Mouse (Mus musculus) CD4-positive helper T cell, adult 2 months (primary cell): ENCODE data around the gene Wscd1.

Experiments used
- DNase-seq: peaks from one replicate; pipeline ENCODE4 v3.0.0-alpha.2; 2012; ENCODE audit warnings: low read depth, missing footprints, low spot score

Wscd1 gene

GRCm38 (mm10) chr11:71769744-71770143, 20.0 kb downstream of the Wscd1 start:
- DNase-seq: no peak

DNA sequence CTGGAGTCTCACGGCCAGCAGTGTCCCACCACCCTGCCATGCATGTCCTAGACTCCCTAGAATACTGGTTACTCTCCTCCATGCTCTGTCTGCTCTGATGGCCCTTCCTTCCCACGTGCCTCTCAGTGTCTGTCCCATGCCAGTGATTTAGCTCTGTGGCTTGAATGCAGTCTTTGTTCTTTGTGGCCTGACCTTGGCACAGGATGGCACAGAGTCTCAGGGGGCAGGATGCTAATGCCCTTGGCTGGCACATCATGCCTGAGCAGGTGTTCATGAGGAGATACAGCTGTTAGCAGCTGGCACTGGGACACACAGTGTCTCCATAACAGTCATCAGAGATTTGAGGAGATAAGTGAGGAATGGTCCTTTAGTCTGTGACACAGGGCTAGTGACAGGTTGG, 20.8 kb downstream of the Wscd1 start:
- no peak for DNase-seq

- DNase-seq: no peak
Observed at GRCm38 (mm10) chr11:71771074-71771473, 21.4 kb downstream of the Wscd1 start.

GRCm38 (mm10) chr11:71772056-71772455, 22.3 kb downstream of the Wscd1 start:
- DNase-seq: no peak

DNA sequence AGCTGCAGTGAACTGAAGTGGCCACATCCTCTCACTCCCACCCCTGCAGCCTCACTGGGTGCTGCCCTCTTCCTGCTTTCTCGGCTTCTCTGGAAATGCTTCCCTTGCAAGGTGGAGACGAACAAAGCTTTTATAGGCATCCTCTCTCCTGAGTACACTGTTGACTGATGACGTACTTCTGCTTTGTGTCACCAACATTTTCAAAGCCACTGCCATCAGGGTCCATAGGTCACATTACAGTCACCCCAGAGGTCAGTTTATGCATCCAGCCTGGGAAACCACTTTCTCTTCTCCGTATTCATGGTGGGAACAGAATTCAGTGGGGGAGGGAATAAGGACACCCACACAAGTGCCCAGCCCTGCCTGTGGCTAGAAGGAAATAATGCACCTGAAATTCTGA, 23.1 kb downstream of the Wscd1 start:
- no peak for DNase-seq

- DNase-seq: no peak
Observed at GRCm38 (mm10) chr11:71773986-71774767, 24.5 kb downstream of the Wscd1 start.

DNA sequence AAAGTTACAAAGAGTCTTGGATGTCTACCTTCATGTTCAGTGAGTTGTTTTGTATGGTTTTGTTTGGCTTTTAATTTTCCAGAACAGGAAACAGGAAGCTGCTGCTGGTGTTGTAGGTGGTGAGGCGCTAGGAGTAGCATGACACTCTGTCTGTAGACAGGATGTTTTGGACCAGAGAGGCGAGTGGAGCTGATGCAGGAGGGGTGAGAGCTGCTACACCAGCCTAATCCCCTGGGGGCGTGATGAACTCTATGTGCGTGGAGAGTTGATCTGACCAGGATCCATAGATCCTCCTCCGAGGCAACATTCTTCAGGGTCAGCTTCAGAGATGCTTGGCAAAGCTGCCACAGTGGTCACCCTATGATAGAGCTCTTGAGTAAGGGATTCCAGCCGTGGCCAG, 25.3 kb downstream of the Wscd1 start:
- DNase-seq: no peak

DNA sequence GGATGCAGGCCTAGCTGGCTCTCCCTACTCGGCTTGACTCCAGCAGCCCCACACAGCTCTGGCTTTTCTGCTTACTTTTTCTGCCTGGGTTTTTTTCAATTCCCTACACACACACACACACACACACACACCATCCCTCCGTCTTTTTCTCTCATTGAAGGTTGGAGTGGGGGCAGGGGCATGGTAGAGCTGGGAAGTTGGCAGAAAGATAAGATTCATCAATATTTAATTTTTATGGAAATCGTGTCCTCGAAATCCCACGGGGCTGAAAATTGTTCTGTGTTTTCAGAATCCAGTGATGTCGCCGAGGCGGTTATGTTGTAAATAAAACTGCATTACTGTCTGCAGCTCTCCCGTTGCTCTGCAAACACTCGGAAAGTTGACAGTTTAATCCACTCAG, 29.9 kb downstream of the Wscd1 start:
- DNase-seq: no peak

DNA sequence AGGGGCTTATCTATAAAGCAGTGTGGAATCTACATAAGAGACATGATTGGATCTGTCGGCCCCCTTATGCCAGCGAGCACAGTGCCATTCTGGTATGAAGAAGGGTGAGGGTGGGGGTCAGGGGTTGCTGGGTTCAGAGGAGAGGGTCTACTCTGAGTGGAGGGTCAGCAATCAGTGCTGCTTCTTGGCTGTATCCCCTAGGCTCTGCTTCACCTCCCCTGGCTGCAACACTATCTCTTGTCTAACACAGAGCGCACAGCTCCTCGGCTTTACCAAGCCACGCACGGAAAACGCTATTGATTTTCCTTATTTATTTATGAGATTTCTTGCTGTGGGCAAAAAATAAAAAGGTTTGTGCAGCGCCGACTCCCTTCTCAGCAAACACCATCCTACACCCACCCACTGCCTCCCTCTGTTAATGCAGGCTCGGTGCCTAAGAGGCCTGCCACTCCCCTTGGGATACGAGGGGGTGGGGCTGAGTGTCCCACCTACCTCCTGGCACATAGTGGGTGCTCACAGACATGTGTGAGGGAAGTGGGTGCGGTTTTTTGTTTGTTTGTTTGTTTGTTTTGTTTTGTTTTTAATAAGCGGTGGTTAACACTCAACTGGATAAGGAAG, 32.1 kb downstream of the Wscd1 start:
- DNase-seq: no peak

DNA sequence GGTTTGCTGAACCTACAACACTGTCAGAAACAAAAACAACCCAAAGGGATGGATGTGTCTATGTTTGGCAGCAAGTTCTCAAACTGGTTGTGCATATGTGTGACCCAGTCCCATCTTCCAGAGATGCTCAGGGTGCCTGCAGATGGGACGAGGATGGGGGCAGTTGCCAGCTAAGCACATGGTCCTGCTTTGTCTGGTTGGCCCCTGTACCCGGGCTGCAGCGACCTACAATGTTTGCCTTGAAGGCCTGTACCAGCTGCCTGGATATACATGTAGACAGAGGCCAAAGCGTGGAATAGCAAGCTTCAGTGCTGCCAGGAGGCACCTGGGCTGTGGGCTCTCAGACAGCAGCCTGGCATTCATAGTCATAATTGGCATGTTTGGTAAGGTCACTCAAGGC, 35.8 kb downstream of the Wscd1 start:
- DNase-seq: no peak

GRCm38 (mm10) chr11:71788209-71788608, 38.5 kb downstream of the Wscd1 start:
- no peak for DNase-seq

- no peak for DNase-seq
Observed at GRCm38 (mm10) chr11:71790227-71790626, 40.5 kb downstream of the Wscd1 start.

DNA sequence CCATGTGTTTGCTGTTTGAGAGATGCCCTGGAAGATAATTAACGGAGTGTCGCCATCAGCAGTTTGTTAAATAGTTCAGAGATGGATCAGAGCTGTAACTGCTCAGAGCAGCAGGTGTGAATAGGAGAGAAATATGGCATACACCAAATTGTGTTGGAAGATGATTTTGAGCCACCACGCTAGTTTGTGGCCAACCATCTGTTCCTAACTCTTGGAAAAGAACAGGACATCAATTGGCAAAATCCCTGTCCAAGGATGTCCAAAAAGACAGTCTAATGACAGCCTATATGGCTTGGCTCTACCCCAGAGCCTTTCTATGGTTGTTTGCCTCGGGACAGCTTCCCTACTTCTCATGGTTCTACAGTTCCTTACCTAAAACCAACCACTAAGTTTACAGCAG, 49.5 kb downstream of the Wscd1 start:
- no peak for DNase-seq

DNA sequence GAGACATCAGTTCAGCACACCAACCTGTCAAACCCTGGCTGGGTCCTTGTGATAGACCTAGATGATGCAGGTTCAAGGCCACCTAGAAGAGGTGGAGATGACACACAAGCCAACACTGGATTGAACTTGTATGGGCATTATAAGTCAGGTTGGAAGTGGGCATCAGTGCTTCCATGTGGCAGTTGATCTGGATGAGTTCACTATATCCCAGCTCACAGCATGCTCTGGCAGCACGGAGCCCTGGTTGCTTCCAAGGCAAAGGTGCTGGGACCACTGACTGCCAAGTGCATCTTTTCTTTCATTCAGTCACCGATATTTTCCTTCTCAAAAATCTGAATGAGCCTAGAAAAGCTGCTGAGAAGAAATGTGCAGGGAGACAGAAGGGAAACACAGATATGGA, 58.8 kb downstream of the Wscd1 start:
- DNase-seq: no peak

- DNase-seq: no peak
Observed at GRCm38 (mm10) chr11:71811828-71812227, 62.1 kb downstream of the Wscd1 start.

GRCm38 (mm10) chr11:71812921-71813320, 63.2 kb downstream of the Wscd1 start:
- no peak for DNase-seq

GRCm38 (mm10) chr11:71814511-71814910, 64.8 kb downstream of the Wscd1 start:
- no peak for DNase-seq

- DNase-seq: no peak
Observed at GRCm38 (mm10) chr11:71815326-71815725, 65.6 kb downstream of the Wscd1 start.

- no peak for DNase-seq
Observed at GRCm38 (mm10) chr11:71816918-71817317, 67.2 kb downstream of the Wscd1 start.

DNA sequence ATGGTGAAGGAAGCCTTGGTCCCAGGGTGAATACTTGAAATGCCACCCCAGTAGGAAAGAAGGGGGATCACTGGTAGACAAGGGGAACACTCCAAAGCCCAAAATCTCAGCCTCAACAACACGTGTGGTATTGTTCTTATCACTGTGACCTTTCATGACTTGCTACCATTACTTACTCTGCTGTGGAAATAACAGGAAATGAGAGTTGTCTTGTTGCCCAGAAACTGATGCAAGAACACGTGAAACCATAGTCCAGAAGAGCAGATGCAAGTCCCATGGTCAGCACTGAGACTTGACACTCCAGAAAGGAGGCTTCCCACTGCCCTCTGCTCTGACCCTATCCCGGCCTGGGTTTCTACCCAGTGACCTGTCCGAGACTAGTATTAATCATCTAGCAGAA, 67.6 kb downstream of the Wscd1 start:
- DNase-seq: no peak

- no peak for DNase-seq
Observed at GRCm38 (mm10) chr11:71818111-71818510, 68.4 kb downstream of the Wscd1 start.

DNA sequence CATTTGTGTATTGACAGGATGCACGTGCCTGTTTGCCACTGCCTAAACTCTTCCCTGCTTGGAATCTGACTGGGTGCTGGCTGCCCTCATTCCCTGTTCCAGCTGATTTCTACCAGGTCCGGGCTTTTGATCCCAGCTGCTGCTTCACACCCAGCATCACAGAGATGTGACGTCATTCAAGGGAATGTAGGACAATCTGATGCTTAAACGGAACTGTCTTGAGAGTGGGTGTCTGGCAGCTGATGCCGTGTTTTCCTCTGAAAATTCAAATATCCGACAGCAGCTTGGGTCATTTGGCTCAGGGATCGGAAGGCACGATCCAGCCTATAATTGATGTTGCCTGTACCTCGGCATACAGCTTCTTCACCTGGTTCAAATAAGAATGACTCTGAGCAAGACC, 70.2 kb downstream of the Wscd1 start:
- DNase-seq: no peak

- DNase-seq: no peak
Observed at GRCm38 (mm10) chr11:71820847-71821246, 71.1 kb downstream of the Wscd1 start.
